Mouse (Mus musculus): Measurements from ENCODE around the gene Prss23. TPM values are rescaled to one million over a fixed set of nuclear protein-coding genes. Genes with fewer than 3 reads are reported as not detected.

Prss23 gene
- total and polyA plus RNA-seq, 3 experiments, result not detected

DNA sequence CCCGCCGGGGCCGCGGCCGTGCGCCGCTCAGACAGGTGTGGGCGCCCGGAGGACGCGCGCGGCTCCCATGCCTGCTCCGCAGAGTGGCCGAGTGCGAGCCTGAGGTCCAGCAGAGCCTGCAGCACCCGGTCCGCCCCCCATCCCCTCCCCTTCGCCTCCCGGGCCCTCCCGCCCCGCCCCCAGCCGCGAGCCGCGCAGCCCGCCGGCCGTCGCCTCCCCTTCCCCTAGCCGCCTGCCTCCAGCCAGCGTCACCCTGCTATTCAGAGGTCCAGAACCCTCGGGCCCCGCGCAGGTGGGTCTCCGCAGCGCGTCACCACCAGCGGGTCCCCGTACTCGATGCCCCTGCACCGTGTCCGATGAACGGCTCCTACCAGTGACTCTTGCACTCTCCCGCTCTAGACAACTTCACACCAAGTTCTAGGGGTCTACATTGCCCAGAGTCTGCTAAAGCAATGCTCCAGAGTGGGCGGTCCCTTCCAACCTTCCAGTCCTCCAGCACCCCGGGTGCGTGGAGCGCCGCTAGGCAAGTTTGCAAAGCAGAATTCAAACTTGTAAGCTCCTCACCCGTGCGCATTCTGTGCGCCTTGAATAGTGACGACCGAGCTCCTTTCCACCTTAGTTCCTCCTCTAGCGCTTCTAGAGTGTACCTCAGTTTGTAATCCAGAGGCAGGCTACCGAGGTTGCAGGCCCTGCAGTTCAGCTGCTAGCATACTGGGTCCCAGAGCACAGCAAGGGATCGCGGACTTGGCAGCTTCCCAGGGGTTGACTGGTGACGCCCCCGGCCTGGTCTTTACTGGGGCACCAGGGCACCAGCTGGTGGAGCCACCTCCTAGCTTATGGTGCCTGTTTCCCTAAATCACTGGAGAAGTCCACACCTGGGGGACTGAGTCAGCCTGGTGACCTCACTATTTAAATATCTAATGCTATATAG, 9.3 kb downstream of the Prss23 start:
- no peak for DNase-seq (ENCODE audit: low read depth, low spot score)
- no peaks in the 10 kb centered on the region for H3K36me3 ChIP-seq (ENCODE audit: control insufficient read depth in 1 of 2, insufficient read depth in 2 of 2, low read length in 2 of 2)
- H3K9me3 ChIP-seq (replicated peaks; ENCODE audit: insufficient read depth, low read length), result no peaks in the 10 kb centered on the region
- H3K4me3 ChIP-seq (ENCODE audit: control insufficient read depth in 1 of 2, insufficient read depth in 1 of 2, low read depth in 2 of 2, low read length in 2 of 2), result no peak overlapping the region
- H3K9ac ChIP-seq (ENCODE audit: control insufficient read depth, low read depth, low read length, poor library complexity, severe bottlenecking), result no peak overlapping the region
- no peaks in the 10 kb centered on the region for H3K4me1 ChIP-seq (ENCODE audit: control insufficient read depth in 1 of 2, insufficient read depth in 2 of 2, low read length in 2 of 2)
- no peak for TF ChIP-seq KAT2A (conservative IDR thresholded peaks at IDR 0.05; ENCODE audit: low read depth, low read length)
- no peak for TF ChIP-seq MAFK (IDR thresholded peaks at IDR 0.05; ENCODE audit: borderline replicate concordance, low read depth, low read length)
- TF ChIP-seq CHD2 (IDR thresholded peaks at IDR 0.05; ENCODE audit: low read length), result no peak
- TF ChIP-seq BHLHE40 (IDR thresholded peaks at IDR 0.05; ENCODE audit: borderline replicate concordance, low read depth, low read length), result no peak
- no peak for TF ChIP-seq USF2 (IDR thresholded peaks at IDR 0.05; ENCODE audit: borderline replicate concordance in 1 of 2, insufficient read depth in 1 of 2, low read depth in 1 of 2, low read length in 2 of 2)
- TF ChIP-seq NRF1 (IDR thresholded peaks at IDR 0.05; ENCODE audit: insufficient read depth, low read depth, low read length, poor library complexity, severe bottlenecking), result no peak
- no peak for TF ChIP-seq MYC (IDR thresholded peaks at IDR 0.05; ENCODE audit: low read depth, low read length)
- TF ChIP-seq NELFE (IDR thresholded peaks at IDR 0.05; ENCODE audit: low read depth, low read length), result no peak
- no peak for TF ChIP-seq TAL1 (IDR thresholded peaks at IDR 0.05; ENCODE audit: low read length)
- TF ChIP-seq GABPA (IDR thresholded peaks at IDR 0.05; ENCODE audit: low read depth, low read length), result no peak
- no peak for TF ChIP-seq MYB (IDR thresholded peaks at IDR 0.05; ENCODE audit: low read depth, low read length)
- no peak for TF ChIP-seq TBP (IDR thresholded peaks at IDR 0.05; ENCODE audit: low read depth, low read length)
- no peak for TF ChIP-seq MAZ (IDR thresholded peaks at IDR 0.05; ENCODE audit: low read depth, low read length)
- no peak for TF ChIP-seq ZNF384 (IDR thresholded peaks at IDR 0.05; ENCODE audit: low read depth, low read length)
- TF ChIP-seq ZKSCAN1 (IDR thresholded peaks at IDR 0.05; ENCODE audit: low read depth, low read length), result no peak
- TF ChIP-seq POLR2AphosphoS2 (IDR thresholded peaks at IDR 0.05; ENCODE audit: low read length), result no peak
- no peaks in the 10 kb centered on the region for H3K79me2 ChIP-seq (ENCODE audit: control insufficient read depth, insufficient read depth, low read length, poor library complexity)
- H3K27me3 ChIP-seq (ENCODE audit: control insufficient read depth in 1 of 2, insufficient read depth in 2 of 2, low read length in 2 of 2), result no peaks in the 10 kb centered on the region
- H3K27ac ChIP-seq (ENCODE audit: control insufficient read depth, low read depth, low read length), result no peak overlapping the region

DNA sequence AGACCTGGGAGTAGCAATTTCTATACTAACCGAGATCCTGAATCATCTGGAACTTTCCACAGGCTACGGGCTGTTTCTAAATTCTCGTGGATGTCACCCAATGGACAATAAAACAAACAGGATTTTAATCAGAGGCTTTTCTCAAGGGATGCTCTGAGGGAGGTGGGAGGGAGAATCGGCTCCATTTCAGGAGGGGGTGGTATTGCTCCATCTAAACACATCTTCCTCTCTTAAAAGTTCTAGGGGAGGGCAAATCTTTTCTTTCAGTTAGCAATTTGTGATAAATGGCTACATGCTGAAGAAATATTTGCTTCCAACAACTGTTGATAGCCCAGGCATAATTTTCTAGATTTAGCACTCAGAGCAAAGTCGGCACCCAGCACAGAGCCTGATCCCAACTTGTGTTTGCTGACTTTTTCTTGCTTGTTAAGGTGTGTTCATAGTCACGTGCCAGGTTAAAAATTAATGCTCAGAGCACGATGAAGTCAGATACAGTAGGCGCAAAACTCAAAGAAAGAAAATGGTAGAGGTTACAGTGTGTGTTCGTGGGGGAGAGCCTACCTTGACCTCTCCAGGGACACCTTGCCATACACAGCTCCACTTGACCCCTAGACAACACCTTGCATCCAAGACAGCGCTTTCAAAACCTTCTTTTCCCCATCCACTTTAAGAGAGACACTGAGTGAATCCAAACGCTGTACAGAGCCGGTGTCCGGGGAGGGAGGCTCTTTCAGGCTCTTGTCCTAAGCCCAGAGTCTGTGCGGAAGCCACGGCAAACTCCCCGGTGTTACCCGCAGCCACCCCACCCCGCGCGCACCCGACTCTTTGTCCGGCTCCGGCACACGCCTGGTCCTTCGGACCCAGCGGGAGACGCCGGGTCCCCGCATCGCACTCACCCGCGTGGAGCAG, 10.2 kb downstream of the Prss23 start:
- Histone ChIP-seq H3K27ac (ENCODE audit: control insufficient read depth, low read depth, low read length) (no peak overlapping the region), H3K4me1 (ENCODE audit: control insufficient read depth in 1 of 2, insufficient read depth in 2 of 2, low read length in 2 of 2) (no peaks in the 10 kb centered on the region), H3K36me3 (ENCODE audit: control insufficient read depth in 1 of 2, insufficient read depth in 2 of 2, low read length in 2 of 2) (no peaks in the 10 kb centered on the region), H3K9ac (ENCODE audit: control insufficient read depth, low read depth, low read length, poor library complexity, severe bottlenecking) (no peak overlapping the region), H3K27me3 (ENCODE audit: control insufficient read depth in 1 of 2, insufficient read depth in 2 of 2, low read length in 2 of 2) (no peaks in the 10 kb centered on the region), H3K9me3 (replicated peaks; ENCODE audit: insufficient read depth, low read length) (no peaks in the 10 kb centered on the region), H3K4me3 (ENCODE audit: control insufficient read depth in 1 of 2, insufficient read depth in 1 of 2, low read depth in 2 of 2, low read length in 2 of 2) (no peak overlapping the region), H3K79me2 (ENCODE audit: control insufficient read depth, insufficient read depth, low read length, poor library complexity) (no peaks in the 10 kb centered on the region)
- DNase-seq (ENCODE audit: low read depth, low spot score), result no peak
- TF ChIP-seq POLR2AphosphoS5 (IDR thresholded peaks at IDR 0.05; ENCODE audit: borderline replicate concordance, low read depth, low read length), result no peak
- TF ChIP-seq MXI1 (IDR thresholded peaks at IDR 0.05; ENCODE audit: low read depth, low read length), result no peak
- TF ChIP-seq GATA1 (IDR thresholded peaks at IDR 0.05; ENCODE audit: low read depth, low read length), result no peak
- no peak for TF ChIP-seq CHD2 (IDR thresholded peaks at IDR 0.05; ENCODE audit: low read length)
- no peak for TF ChIP-seq MAZ (IDR thresholded peaks at IDR 0.05; ENCODE audit: low read depth, low read length)
- no peak for TF ChIP-seq RAD21 (IDR thresholded peaks at IDR 0.05; ENCODE audit: low read depth, low read length)
- TF ChIP-seq HCFC1 (IDR thresholded peaks at IDR 0.05; ENCODE audit: low read depth, low read length), result no peak
- no peak for TF ChIP-seq ZNF384 (IDR thresholded peaks at IDR 0.05; ENCODE audit: low read depth, low read length)
- no peak for TF ChIP-seq CTCF (IDR thresholded peaks at IDR 0.05 in 2 of 3, conservative IDR thresholded peaks at IDR 0.05 in 1 of 3; ENCODE audit: control insufficient read depth in 1 of 3, insufficient read depth in 1 of 3, low read depth in 2 of 3, low read length in 3 of 3, poor library complexity in 1 of 3, severe bottlenecking in 1 of 3)
- no peak for TF ChIP-seq EP300 (IDR thresholded peaks at IDR 0.05; ENCODE audit: low read depth in 1 of 2, low read length in 2 of 2)
- TF ChIP-seq BHLHE40 (IDR thresholded peaks at IDR 0.05; ENCODE audit: borderline replicate concordance, low read depth, low read length), result no peak
- TF ChIP-seq POLR2AphosphoS2 (IDR thresholded peaks at IDR 0.05; ENCODE audit: low read length), result no peak
- TF ChIP-seq MEF2A (IDR thresholded peaks at IDR 0.05; ENCODE audit: extremely low read depth, insufficient replicate concordance, low read depth, low read length, poor library complexity, severe bottlenecking), result no peak
- no peak for TF ChIP-seq GABPA (IDR thresholded peaks at IDR 0.05; ENCODE audit: low read depth, low read length)
- TF ChIP-seq USF1 (IDR thresholded peaks at IDR 0.05; ENCODE audit: low read depth, low read length), result no peak
- TF ChIP-seq ZKSCAN1 (IDR thresholded peaks at IDR 0.05; ENCODE audit: low read depth, low read length), result no peak
- no peak for TF ChIP-seq MYB (IDR thresholded peaks at IDR 0.05; ENCODE audit: low read depth, low read length)
- no peak for TF ChIP-seq ZMIZ1 (IDR thresholded peaks at IDR 0.05; ENCODE audit: low read depth, low read length)

Data from MEL (cell line).